Mouse (Mus musculus) C2C12 (cell line): ENCODE measurements around the gene Prr15l. TPM values are rescaled to one million over a fixed set of nuclear protein-coding genes. Genes with fewer than 3 reads are reported as not detected.

ENCODE experiments used
- H3K27me3 ChIP-seq: one replicate; pipeline ENCODE4 v1.6.1; 2011; ENCODE audit not compliant: control insufficient read depth, insufficient read depth, insufficient read length
- H3K36me3 ChIP-seq: one replicate; pipeline ENCODE4 v1.6.1; 2011; ENCODE audit not compliant: control insufficient read depth, insufficient read depth
- H3K4me3 ChIP-seq: one replicate; pipeline ENCODE4 v1.5.1; 2011; ENCODE audit warnings: mild to moderate bottlenecking, control low read depth; ENCODE audit not compliant: poor library complexity, insufficient read depth, severe bottlenecking
- H3K79me2 ChIP-seq: one replicate; pipeline ENCODE4 v1.6.1; 2011; ENCODE audit not compliant: control insufficient read depth, insufficient read depth
- H3K79me3 ChIP-seq: one replicate; pipeline ENCODE4 v1.6.1; 2011; ENCODE audit warnings: low read depth, control low read depth
- H3ac ChIP-seq: one replicate; pipeline ENCODE3; 2011; ENCODE audit warnings: low read depth; ENCODE audit not compliant: control insufficient read depth, insufficient read length
- CEBPB ChIP-seq: IDR thresholded peaks from one replicate; pipeline ENCODE4 v1.6.1; 2011; ENCODE audit warnings: low read depth, mild to moderate bottlenecking, control low read depth, moderate library complexity
- CTCF ChIP-seq: IDR thresholded peaks from one replicate; pipeline ENCODE4 v1.5.1; 2011; ENCODE audit not compliant: control insufficient read depth, insufficient read depth, insufficient read length
- FOSL1 ChIP-seq: IDR thresholded peaks from one replicate; pipeline ENCODE4 v1.8.0; 2011; ENCODE audit warnings: mild to moderate bottlenecking, low read length; ENCODE audit not compliant: poor library complexity, insufficient read depth, severe bottlenecking
- MAX ChIP-seq: IDR thresholded peaks from one replicate; pipeline ENCODE4 v1.6.1; 2011; ENCODE audit warnings: mild to moderate bottlenecking, control low read depth
- MYOD1 ChIP-seq: IDR thresholded peaks from one replicate; pipeline ENCODE4 v1.6.1; 2011; ENCODE audit warnings: low read depth; ENCODE audit not compliant: control insufficient read depth, insufficient read length
- MYOG ChIP-seq: IDR thresholded peaks from one replicate; pipeline ENCODE4 v1.6.1; 2011; ENCODE audit not compliant: control insufficient read depth, insufficient read length; ENCODE audit errors: extremely low read depth
- USF1 ChIP-seq: IDR thresholded peaks from one replicate; pipeline ENCODE4 v1.6.1; 2011; ENCODE audit warnings: low read depth, mild to moderate bottlenecking, control low read depth, moderate library complexity
- polyA plus RNA-seq: library from polyadenylated mRNA; unstranded; fragments of >200 nt; fragmentation: generic; extraction: Trizol; gene quantifications from one replicate; pipeline ENCODE4 v1.2.1, GENCODE M21; 2012; ENCODE audit warnings: missing spikeins

Gene Prr15l
- polyA plus RNA-seq, 1 experiment, result 0.01 TPM

- Histone ChIP-seq H3K79me3 (no peaks in the 10 kb centered on the region), H3K36me3 (no peaks in the 10 kb centered on the region), H3K79me2 (no peaks in the 10 kb centered on the region), H3K27me3 (peaks cover 12% of the 10 kb centered on the region), H3ac (no peak overlapping the region), H3K4me3 (no peak overlapping the region)
- TF ChIP-seq FOSL1, result no peak
- TF ChIP-seq MAX, result no peak
- no peak for TF ChIP-seq USF1
- no peak for TF ChIP-seq MYOD1
- TF ChIP-seq MYOG, result no peak
- TF ChIP-seq CEBPB, result no peak
- TF ChIP-seq CTCF, result no peak
Measured at GRCm38 (mm10) chr11:96926587-96926986, 1.3 kb upstream of the Prr15l start.

DNA sequence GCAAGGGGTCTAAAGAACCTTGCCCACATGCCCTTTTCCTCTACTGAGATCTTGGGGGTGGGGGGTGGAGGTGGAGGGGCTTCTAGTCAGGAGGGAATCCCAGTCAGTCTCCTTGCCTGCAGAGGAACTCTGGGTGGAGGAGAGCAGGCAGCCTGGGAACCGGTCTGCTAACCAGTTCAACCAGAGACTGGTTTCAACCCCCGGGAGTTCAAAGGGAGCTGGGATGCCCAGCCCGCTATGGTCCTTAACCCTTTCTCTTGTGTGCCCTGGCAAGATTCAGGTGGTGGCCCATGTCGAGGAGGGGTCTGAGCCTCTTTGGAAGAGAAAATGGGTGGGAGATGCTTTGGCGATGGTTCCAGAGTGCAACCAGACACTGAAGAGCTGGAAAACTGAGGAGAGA, 787 bp downstream of the Prr15l start:
- no peak overlapping the region for H3ac ChIP-seq
- no peaks in the 10 kb centered on the region for H3K79me3 ChIP-seq
- H3K4me3 ChIP-seq, result no peak overlapping the region
- peaks cover 14% of the 10 kb centered on the region for H3K27me3 ChIP-seq
- H3K36me3 ChIP-seq, result no peaks in the 10 kb centered on the region
- no peaks in the 10 kb centered on the region for H3K79me2 ChIP-seq
- TF ChIP-seq FOSL1, result no peak
- TF ChIP-seq MYOD1, result no peak
- TF ChIP-seq USF1, result no peak
- no peak for TF ChIP-seq MYOG
- no peak for TF ChIP-seq MAX
- no peak for TF ChIP-seq CTCF
- no peak for TF ChIP-seq CEBPB

DNA sequence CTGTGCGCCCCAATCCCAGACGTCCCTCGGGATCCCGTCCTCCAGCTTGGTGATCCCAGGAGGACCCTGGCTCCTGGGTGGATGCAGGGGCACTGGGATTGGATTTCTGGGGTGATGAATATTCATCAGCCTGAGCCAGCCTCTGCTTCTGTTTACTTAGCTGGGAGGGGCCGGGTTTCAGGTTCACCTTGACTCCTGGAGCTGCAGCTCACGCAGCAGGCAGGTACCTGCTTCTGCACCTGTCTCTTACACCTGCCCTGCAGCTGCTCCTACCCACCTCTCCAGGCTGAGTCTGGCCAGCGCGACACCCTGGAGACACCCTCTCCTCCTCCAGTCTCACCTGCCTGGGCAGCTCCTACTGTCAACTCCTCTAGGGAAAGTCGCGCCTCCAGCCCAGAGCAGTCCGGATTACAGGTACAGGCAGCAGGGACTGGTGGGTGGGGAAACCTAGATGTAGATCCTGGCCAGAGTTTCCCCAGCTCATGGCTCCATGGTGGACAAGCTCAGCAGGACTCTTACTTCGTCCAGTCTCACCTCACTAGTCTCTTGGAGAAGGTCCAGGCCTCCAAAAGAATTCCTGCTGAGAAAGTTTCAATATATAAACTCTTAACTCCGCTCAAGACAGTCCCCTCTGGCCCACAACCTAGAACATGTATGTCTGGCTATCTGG, 1.3 kb downstream of the Prr15l start:
- Histone ChIP-seq H3K79me2 (no peaks in the 10 kb centered on the region), H3K79me3 (no peaks in the 10 kb centered on the region), H3K36me3 (no peaks in the 10 kb centered on the region), H3ac (no peak overlapping the region), H3K27me3 (peaks cover 14% of the 10 kb centered on the region), H3K4me3 (no peak overlapping the region)
- TF ChIP-seq MYOD1, result no peak
- no peak for TF ChIP-seq USF1
- no peak for TF ChIP-seq MYOG
- TF ChIP-seq MAX, result no peak
- TF ChIP-seq CEBPB, result no peak

DNA sequence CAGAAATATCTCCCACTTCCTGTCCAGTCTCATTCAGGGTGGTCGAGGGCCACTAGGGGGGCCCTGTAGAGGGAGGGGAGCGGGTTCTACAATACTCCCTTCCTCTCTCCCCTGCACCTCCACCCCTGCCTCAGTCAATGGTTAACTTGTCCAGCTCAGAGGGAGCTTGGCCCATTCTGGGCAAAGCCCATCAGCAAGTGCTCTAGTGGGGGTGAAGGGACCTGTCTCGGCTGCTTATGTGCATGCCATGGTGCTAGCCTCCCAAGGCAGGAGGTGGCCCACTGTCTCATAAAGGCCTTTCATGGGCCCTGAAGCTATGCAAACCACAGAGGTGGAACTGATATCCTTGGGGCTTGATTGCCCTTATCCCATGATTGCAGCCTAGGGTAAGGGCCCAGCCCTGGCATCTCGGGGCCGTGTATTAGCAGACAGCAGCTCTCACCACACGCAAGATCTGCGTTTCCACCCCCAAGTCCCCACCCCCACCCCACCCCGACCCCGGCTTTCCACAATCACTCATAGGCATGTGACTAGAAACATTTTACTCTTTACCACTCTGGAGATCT, 1.9 kb downstream of the Prr15l start:
- peaks cover 14% of the 10 kb centered on the region for H3K27me3 ChIP-seq
- H3ac ChIP-seq, result no peak overlapping the region
- H3K36me3 ChIP-seq, result no peaks in the 10 kb centered on the region
- H3K79me3 ChIP-seq, result no peaks in the 10 kb centered on the region
- no peak for TF ChIP-seq CTCF
- TF ChIP-seq USF1, result no peak
- TF ChIP-seq MYOD1, result no peak
- no peaks in the 10 kb centered on the region for H3K79me2 ChIP-seq
- no peak overlapping the region for H3K4me3 ChIP-seq

DNA sequence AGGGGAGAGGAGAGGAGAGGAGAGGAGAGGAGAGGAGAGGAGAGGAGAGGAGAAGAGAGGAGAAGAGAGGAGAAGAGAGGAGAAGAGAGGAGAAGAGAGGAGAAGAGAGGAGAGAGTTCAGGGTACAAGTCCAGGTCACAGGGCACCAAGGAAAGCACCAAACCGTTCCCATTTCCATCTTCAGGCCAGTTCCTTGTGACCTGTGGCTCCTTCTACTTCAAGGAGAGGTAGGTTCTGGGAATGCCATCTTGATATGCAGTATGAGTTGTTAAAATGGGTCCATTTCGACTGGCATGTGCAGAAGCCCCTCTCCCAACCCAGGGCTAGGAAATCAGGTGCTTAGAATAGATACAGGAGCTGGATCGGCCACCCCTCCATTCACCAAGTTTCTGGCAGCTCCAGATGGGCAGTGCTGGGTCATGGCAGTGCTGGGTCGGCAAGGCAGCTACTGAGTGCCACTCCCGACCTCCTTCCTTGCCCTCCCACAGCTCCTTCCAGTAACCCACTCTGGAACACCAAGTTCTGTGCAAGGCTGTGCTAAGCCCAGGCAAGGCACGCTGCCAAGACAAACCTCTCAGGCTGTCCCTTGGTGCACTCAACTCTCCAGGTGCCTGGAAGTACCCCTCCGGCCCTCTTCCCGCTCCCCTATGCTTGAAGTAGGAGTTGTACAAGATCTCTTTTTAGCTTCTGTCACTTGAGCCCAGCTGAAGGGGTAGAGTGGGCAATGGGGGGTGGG, 3.6 kb downstream of the Prr15l start:
- Histone ChIP-seq H3K79me3 (no peaks in the 10 kb centered on the region), H3K79me2 (no peaks in the 10 kb centered on the region), H3K27me3 (peaks cover 14% of the 10 kb centered on the region), H3K4me3 (no peak overlapping the region), H3K36me3 (no peaks in the 10 kb centered on the region), H3ac (no peak overlapping the region)
- TF ChIP-seq MYOG (no peak), MAX (no peak), MYOD1 (no peak), FOSL1 (no peak), CEBPB (no peak), USF1 (no peak), CTCF (no peak)
